Mouse (Mus musculus) layer of hippocampus, adult 6 months (tissue): ENCODE measurements around the gene Zdhhc18. TPM values are rescaled to one million over a fixed set of nuclear protein-coding genes. Genes with fewer than 3 reads are reported as not detected.

Experiments used
- long read RNA-seq, 2 experiments: library from polyadenylated mRNA; unstranded; transcript quantifications; one replicate each; pipeline ENCODE4 v2.0.0; 2019 to 2020
- microRNA-seq: library from miRNA; unstranded; fragments of <30 nt; microRNA quantifications from one replicate; pipeline ENCODE4 v1.2.0, GENCODE M21; 2020
- polyA plus RNA-seq: library from polyadenylated mRNA; unstranded; fragments of <200 nt; fragmentation: Nextera tagmentation; gene quantifications from 2 replicates; pipeline ENCODE4 v1.2.3, GENCODE M21; 2021

Gene Zdhhc18
- polyA plus RNA-seq, result 2.3 and 4.0 TPM in 2 replicates
- long read RNA-seq, experiment 1, partial matches to known transcripts, result 2 of 9 reads
- long read RNA-seq, experiment 1, other reads (novel, unspliced or antisense), result 7 of 9 reads
- long read RNA-seq, experiment 2, full-length matches to known transcripts, result 3 of 19 reads
- long read RNA-seq, experiment 2, partial matches to known transcripts, result 7 of 19 reads
- long read RNA-seq, experiment 2, other reads (novel, unspliced or antisense), result 9 of 19 reads

GRCm38 (mm10) chr4:133649989-133650699 lies at the start of gene Zdhhc18:
Zdhhc18 (minus strand) TSS chr4:133650154.

GRCm38 (mm10) chr4:133671881-133672844 lies 22.2 kb upstream of the Zdhhc18 start, which contains the start of gene Pigv:
Pigv (minus strand) TSS chr4:133672647.

GRCm38 (mm10) chr4:133601721-133602218 lies 48.2 kb downstream of the Zdhhc18 start, which contains the start of gene Sfn:
Sfn (minus strand) TSS chr4:133602168.

GRCm38 (mm10) chr4:133584059-133584951 lies 65.6 kb downstream of the Zdhhc18 start, which contains the start of gene Gpn2:
Gpn2 (plus strand) TSS chr4:133584362.

GRCm38 (mm10) chr4:133574070-133574842 lies 75.7 kb downstream of the Zdhhc18 start, which contains the start of gene Gpatch3:
Gpatch3 (plus strand) TSS chr4:133574745.

Small RNA genes lying within 50 kb of the gene (microRNA-seq; reads per million reads assigned to microRNA genes)
- not detected for gene Gm23158

Other genes with a start within 250 kb of the Zdhhc18 start
- 0.15 and 0.21 TPM in 2 replicates for gene Tent5b, start 170.0 kb downstream of the Zdhhc18 start, polyA plus RNA-seq
- gene Trnp1, start 151.6 kb downstream of the Zdhhc18 start, polyA plus RNA-seq, result 23.5 and 24.8 TPM in 2 replicates
- 0.34 and 0.72 TPM in 2 replicates for gene Kdf1, start 131.2 kb downstream of the Zdhhc18 start, polyA plus RNA-seq
- 195 and 196 TPM in 2 replicates for gene Nudc, start 104.2 kb downstream of the Zdhhc18 start, polyA plus RNA-seq
- gene Nr0b2, start 96.8 kb downstream of the Zdhhc18 start, polyA plus RNA-seq, result 0.13 TPM in 1 of 2 replicates, not detected in the other
- 3.6 and 4.2 TPM in 2 replicates for gene Gpatch3, start 75.4 kb downstream of the Zdhhc18 start, polyA plus RNA-seq
- gene Gpn2, start 65.8 kb downstream of the Zdhhc18 start, polyA plus RNA-seq, result 13.7 and 15.9 TPM in 2 replicates
- 0.16 and 0.20 TPM in 2 replicates for gene Sfn, start 48.0 kb downstream of the Zdhhc18 start, polyA plus RNA-seq
- gene Pigv, start 22.5 kb upstream of the Zdhhc18 start, polyA plus RNA-seq, result 6.2 and 7.7 TPM in 2 replicates
- gene Arid1a, start 106.6 kb upstream of the Zdhhc18 start, polyA plus RNA-seq, result 7.8 and 9.0 TPM in 2 replicates
- gene Rps6ka1, start 237.6 kb upstream of the Zdhhc18 start, polyA plus RNA-seq, result 7.2 and 8.3 TPM in 2 replicates